Mouse (Mus musculus): ENCODE results near the gene Exph5.

Exph5 gene

GRCm38 (mm10) chr9:53375907-53376306, 74.4 kb downstream of the Exph5 start:
- no peaks in the 10 kb centered on the region for H3K27me3 ChIP-seq (ENCODE audit: control insufficient read depth, insufficient read depth, low read length, poor library complexity, severe bottlenecking)
- no peak for DNase-seq (ENCODE audit: low read depth, low spot score)
- H3K36me3 ChIP-seq (ENCODE audit: control insufficient read depth, insufficient read depth, low read length, poor library complexity, severe bottlenecking): no peaks in the 10 kb centered on the region

GRCm38 (mm10) chr9:53376820-53377219, 75.3 kb downstream of the Exph5 start:
- no peaks in the 10 kb centered on the region for H3K36me3 ChIP-seq (ENCODE audit: control insufficient read depth, insufficient read depth, low read length, poor library complexity, severe bottlenecking)
- H3K27me3 ChIP-seq (ENCODE audit: control insufficient read depth, insufficient read depth, low read length, poor library complexity, severe bottlenecking): no peaks in the 10 kb centered on the region
- peak; percentile 14 for DNase-seq (ENCODE audit: low read depth, low spot score)

GRCm38 (mm10) chr9:53377597-53377996, 76.1 kb downstream of the Exph5 start:
- DNase-seq (ENCODE audit: low read depth, low spot score): no peak
- no peaks in the 10 kb centered on the region for H3K27me3 ChIP-seq (ENCODE audit: control insufficient read depth, insufficient read depth, low read length, poor library complexity, severe bottlenecking)
- H3K36me3 ChIP-seq (ENCODE audit: control insufficient read depth, insufficient read depth, low read length, poor library complexity, severe bottlenecking): no peaks in the 10 kb centered on the region

DNA sequence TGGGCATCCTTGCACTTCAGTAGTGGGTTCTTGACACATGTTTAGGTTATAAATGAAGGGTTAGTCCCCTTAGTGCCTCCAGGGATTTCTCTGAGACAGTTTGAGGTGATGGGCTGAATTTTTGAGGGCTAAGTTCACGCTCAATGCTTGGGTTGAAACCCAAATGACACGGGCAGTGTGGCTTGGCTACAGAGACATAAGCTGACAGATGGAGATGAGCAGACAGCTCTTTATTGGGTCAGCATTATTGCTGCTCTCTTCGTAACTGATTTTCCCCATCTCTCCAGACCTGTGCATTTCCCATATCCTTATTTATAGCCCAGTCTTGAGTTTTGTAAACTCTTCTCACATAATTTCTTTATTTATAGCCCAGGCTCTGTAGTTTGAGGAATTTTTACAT, 76.7 kb downstream of the Exph5 start:
- H3K27me3 ChIP-seq (ENCODE audit: control insufficient read depth, insufficient read depth, low read length, poor library complexity, severe bottlenecking): no peaks in the 10 kb centered on the region
- no peaks in the 10 kb centered on the region for H3K36me3 ChIP-seq (ENCODE audit: control insufficient read depth, insufficient read depth, low read length, poor library complexity, severe bottlenecking)

GRCm38 (mm10) chr9:53380595-53380994, 79.1 kb downstream of the Exph5 start:
- Histone ChIP-seq H3K27me3 (ENCODE audit: control insufficient read depth, insufficient read depth, low read length, poor library complexity, severe bottlenecking) (no peaks in the 10 kb centered on the region), H3K36me3 (ENCODE audit: control insufficient read depth, insufficient read depth, low read length, poor library complexity, severe bottlenecking) (no peaks in the 10 kb centered on the region)
- DNase-seq (ENCODE audit: low read depth, low spot score): no peak

More for the DNA sequence above, 76.7 kb downstream of the Exph5 start:
- no peak for DNase-seq (ENCODE audit: low read depth, low spot score)

DNA sequence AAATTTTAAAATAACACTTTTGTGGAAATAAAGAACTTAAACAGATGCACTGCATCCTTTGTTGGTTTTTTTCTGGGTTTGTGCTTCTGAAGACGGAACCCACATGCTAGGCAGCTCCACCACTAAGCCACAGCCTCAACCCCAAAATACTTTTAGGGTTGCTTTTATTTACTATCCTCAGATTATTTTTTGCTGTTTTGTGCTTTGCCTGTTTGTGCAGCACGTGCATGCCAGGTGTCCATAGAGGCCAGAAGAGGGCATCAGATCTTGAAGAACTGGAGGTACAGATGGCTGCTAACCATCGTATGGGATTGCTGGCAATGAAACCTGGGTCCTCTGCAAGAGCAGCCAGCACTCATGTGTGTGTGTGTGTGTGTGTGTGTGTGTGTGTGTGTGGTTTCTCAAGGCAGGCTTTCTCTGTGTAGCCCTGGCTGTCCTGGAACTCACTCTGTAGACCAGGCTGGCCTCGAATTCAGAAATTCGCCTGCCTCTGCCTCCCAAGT, 79.7 kb downstream of the Exph5 start:
- no peak for DNase-seq (ENCODE audit: low read depth, low spot score)
- no peaks in the 10 kb centered on the region for H3K36me3 ChIP-seq (ENCODE audit: control insufficient read depth, insufficient read depth, low read length, poor library complexity, severe bottlenecking)
- H3K27me3 ChIP-seq (ENCODE audit: control insufficient read depth, insufficient read depth, low read length, poor library complexity, severe bottlenecking): no peaks in the 10 kb centered on the region

- peak; percentile 21 for DNase-seq (ENCODE audit: low read depth, low spot score)
- Histone ChIP-seq H3K36me3 (ENCODE audit: control insufficient read depth, insufficient read depth, low read length, poor library complexity, severe bottlenecking) (no peaks in the 10 kb centered on the region), H3K27me3 (ENCODE audit: control insufficient read depth, insufficient read depth, low read length, poor library complexity, severe bottlenecking) (no peaks in the 10 kb centered on the region)
Observed at GRCm38 (mm10) chr9:53383951-53384866, 82.7 kb downstream of the Exph5 start, which contains the start of gene Kdelc2. Gene Kdelc2, plus strand, starts transcription at chr9:53384025.

DNA sequence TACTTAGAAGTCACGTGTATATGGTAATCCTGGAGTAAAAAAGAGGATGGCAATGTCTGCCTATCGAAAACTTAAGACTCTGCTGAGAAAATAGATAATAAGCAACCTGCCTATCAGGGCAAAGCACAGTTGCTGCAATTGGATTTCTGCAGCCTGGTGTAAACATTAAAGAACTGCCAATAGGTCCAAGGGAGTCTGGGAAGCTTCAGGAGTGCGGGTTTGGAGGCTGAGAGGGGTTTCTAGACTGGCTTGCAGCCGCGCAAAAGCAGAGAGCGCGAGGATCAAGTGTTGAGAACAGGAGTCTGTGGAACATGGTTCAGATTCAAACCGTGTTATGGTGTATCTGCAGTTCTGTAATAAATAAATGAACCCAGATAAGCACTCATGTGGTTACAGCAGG, 83.4 kb downstream of the Exph5 start:
- no peak for DNase-seq (ENCODE audit: low read depth, low spot score)
- H3K36me3 ChIP-seq (ENCODE audit: control insufficient read depth, insufficient read depth, low read length, poor library complexity, severe bottlenecking): no peaks in the 10 kb centered on the region
- no peaks in the 10 kb centered on the region for H3K27me3 ChIP-seq (ENCODE audit: control insufficient read depth, insufficient read depth, low read length, poor library complexity, severe bottlenecking)

- no peaks in the 10 kb centered on the region for H3K36me3 ChIP-seq (ENCODE audit: control insufficient read depth, insufficient read depth, low read length, poor library complexity, severe bottlenecking)
Observed at GRCm38 (mm10) chr9:53387431-53387830, 86.0 kb downstream of the Exph5 start.

GRCm38 (mm10) chr9:53389109-53389508, 87.6 kb downstream of the Exph5 start:
- DNase-seq (ENCODE audit: low read depth, low spot score): no peak
- H3K27me3 ChIP-seq (ENCODE audit: control insufficient read depth, insufficient read depth, low read length, poor library complexity, severe bottlenecking): no peaks in the 10 kb centered on the region
- H3K36me3 ChIP-seq (ENCODE audit: control insufficient read depth, insufficient read depth, low read length, poor library complexity, severe bottlenecking): no peaks in the 10 kb centered on the region

More at GRCm38 (mm10) chr9:53387431-53387830, 86.0 kb downstream of the Exph5 start:
- no peak for DNase-seq (ENCODE audit: low read depth, low spot score)
- no peaks in the 10 kb centered on the region for H3K27me3 ChIP-seq (ENCODE audit: control insufficient read depth, insufficient read depth, low read length, poor library complexity, severe bottlenecking)

DNA sequence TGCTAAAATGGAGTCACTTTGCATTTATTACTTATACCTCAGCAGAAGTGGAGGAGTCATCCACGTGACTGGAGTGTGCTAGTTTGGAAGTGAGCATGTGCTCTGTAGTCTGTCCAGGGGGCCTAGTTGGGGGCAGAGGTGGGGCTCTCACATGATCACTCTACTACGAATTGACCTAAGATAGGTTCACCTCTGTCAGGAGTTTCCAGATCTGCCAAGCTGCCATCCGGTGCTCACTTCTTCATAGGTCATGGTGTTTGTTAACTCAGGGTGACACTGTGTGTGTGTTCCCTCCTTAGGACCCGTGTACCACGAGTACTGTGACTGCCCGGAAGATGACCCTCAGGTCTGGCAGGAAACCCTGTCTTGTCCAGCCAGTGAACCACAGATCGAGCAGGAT, 88.7 kb downstream of the Exph5 start:
- DNase-seq (ENCODE audit: low read depth, low spot score): no peak
- no peaks in the 10 kb centered on the region for H3K27me3 ChIP-seq (ENCODE audit: control insufficient read depth, insufficient read depth, low read length, poor library complexity, severe bottlenecking)
- H3K36me3 ChIP-seq (ENCODE audit: control insufficient read depth, insufficient read depth, low read length, poor library complexity, severe bottlenecking): no peaks in the 10 kb centered on the region

GRCm38 (mm10) chr9:53397685-53398387, 96.4 kb downstream of the Exph5 start:
- Histone ChIP-seq H3K27me3 (ENCODE audit: control insufficient read depth, insufficient read depth, low read length, poor library complexity, severe bottlenecking) (no peaks in the 10 kb centered on the region), H3K36me3 (ENCODE audit: control insufficient read depth, insufficient read depth, low read length, poor library complexity, severe bottlenecking) (no peaks in the 10 kb centered on the region)
- DNase-seq (ENCODE audit: low read depth, low spot score): no peak

DNA sequence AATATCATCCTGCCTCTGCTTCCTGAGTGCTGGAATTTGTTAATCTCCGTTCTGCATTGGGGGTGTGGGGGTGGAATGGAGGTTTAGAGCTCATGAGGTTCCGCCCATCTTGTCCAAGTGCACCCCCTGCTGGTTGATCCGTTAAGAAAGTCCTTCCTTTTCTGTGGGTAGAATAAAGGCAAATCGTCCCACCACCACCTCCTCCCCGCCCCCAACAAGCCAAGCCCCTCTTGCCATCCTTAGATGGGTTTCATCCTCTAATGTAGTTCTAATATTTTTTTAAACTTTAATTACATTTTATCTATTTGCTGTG, 96.9 kb downstream of the Exph5 start:
- Histone ChIP-seq H3K36me3 (ENCODE audit: control insufficient read depth, insufficient read depth, low read length, poor library complexity, severe bottlenecking) (no peaks in the 10 kb centered on the region), H3K27me3 (ENCODE audit: control insufficient read depth, insufficient read depth, low read length, poor library complexity, severe bottlenecking) (no peaks in the 10 kb centered on the region)
- DNase-seq (ENCODE audit: low read depth, low spot score): peak; percentile 78

DNA sequence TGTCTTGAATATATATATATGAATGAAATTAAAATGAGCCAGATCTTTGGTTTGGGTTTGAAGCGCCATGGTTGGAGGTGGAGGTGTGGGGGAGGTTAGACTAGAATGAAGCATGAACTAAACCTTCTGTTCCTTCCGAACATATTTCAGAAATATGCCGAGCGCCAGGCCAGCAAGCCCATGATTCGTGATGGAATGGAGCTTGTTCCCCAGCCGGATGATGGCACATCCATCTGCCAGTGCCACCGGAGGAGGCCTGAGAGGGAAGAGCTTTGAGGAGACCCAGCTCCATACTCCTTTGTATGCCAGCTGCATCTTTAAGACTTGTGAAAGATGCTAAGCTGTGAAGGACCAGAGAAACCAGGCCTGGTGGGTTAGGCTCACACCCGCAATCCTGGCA, 98.1 kb downstream of the Exph5 start:
- no peak for DNase-seq (ENCODE audit: low read depth, low spot score)
- H3K36me3 ChIP-seq (ENCODE audit: control insufficient read depth, insufficient read depth, low read length, poor library complexity, severe bottlenecking): no peaks in the 10 kb centered on the region
- H3K27me3 ChIP-seq (ENCODE audit: control insufficient read depth, insufficient read depth, low read length, poor library complexity, severe bottlenecking): no peaks in the 10 kb centered on the region

DNA sequence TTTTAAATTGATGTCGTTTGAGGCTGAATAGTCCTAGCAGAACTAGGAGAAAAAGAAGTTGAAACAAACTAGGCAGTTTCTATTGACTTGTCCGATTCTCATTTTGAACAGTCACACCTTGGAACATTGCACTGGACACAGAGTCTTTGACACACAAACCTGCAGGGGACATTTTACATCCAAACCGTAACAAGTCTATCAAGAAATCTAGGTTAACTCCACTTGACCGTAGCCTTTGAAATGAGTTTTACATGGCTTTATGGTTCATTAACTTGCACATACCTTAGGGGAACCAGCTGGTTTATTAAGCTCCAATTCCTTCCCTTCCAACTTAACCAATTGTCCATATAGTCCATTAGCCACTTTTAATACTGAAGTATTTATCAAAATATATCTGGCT, 99.2 kb downstream of the Exph5 start:
- Histone ChIP-seq H3K36me3 (ENCODE audit: control insufficient read depth, insufficient read depth, low read length, poor library complexity, severe bottlenecking) (no peaks in the 10 kb centered on the region), H3K27me3 (ENCODE audit: control insufficient read depth, insufficient read depth, low read length, poor library complexity, severe bottlenecking) (no peaks in the 10 kb centered on the region)
- DNase-seq (ENCODE audit: low read depth, low spot score): no peak

Measured in splenic B cell, adult 2 months (primary cell).